Mouse (Mus musculus): ENCODE results near the gene Nck2.

- TF ChIP-seq CTCF (IDR thresholded peaks at IDR 0.05; ENCODE audit: low read depth) (no peak), EP300 (IDR thresholded peaks at IDR 0.05; ENCODE audit: low read depth) (no peak)
Measured at GRCm38 (mm10) chr1:43517405-43517804, 73.0 kb downstream of the Nck2 start.
